Mouse (Mus musculus): ENCODE data around the gene Polr2j. TPM values are rescaled to one million over a fixed set of nuclear protein-coding genes. Genes with fewer than 3 reads are reported as not detected.
A peak's percentile ranks its signal among the peaks of the same experiment; 100 is the strongest.

The Polr2j gene
- polyA plus RNA-seq, 1 experiment from 2014 or later = 236 TPM

GRCm38 (mm10) chr5:136171363-136172341, 55.2 kb downstream of the Polr2j start:
- H3K27ac ChIP-seq = peak overlapping the region; percentile 87
- peak overlapping the region; percentile 77 for H3K9ac ChIP-seq
- WGBS = 43% methylated on average over 17 of the region's 17 CpGs
- H3K27me3 ChIP-seq = no peaks in the 10 kb centered on the region
- H3K4me3 ChIP-seq = peak overlapping the region; percentile 58
- peaks cover 30% of the 10 kb centered on the region for H3K4me1 ChIP-seq (replicated peaks)
- peaks cover 4% of the 10 kb centered on the region; the same call in 1 of the 2 replicates for H3K9me3 ChIP-seq
- no peak for ATAC-seq (ENCODE audit: low FRiP score)
- peaks cover 11% of the 10 kb centered on the region for H3K36me3 ChIP-seq
- peak overlapping the region; percentile 68 for H3K4me2 ChIP-seq

Small RNA genes lying within 50 kb of the gene (microRNA-seq; reads per million reads assigned to microRNA genes)
- gene Mir7035 = not detected

Other genes with a start within 250 kb of the Polr2j start
- gene Hspb1, start 228.7 kb upstream of the Polr2j start, polyA plus RNA-seq (2015; fragmentation: Nextera tagmentation; extraction: Ambion mirVana) = 8.9 and 10.3 TPM in 2 replicates
- 646 and 674 TPM in 2 replicates for gene Ywhag, start 182.0 kb upstream of the Polr2j start, polyA plus RNA-seq (2015; fragmentation: Nextera tagmentation; extraction: Ambion mirVana)
- 0.61 and 1.4 TPM in 2 replicates for gene Ssc4d, start 142.1 kb upstream of the Polr2j start, polyA plus RNA-seq (2015; fragmentation: Nextera tagmentation; extraction: Ambion mirVana)
- 0.17 TPM in 1 of 2 replicates, not detected in the other for gene Zp3, start 136.5 kb upstream of the Polr2j start, polyA plus RNA-seq (2015; fragmentation: Nextera tagmentation; extraction: Ambion mirVana)
- gene Dtx2, start 121.8 kb upstream of the Polr2j start, polyA plus RNA-seq (2015; fragmentation: Nextera tagmentation; extraction: Ambion mirVana) = 25.6 and 28.3 TPM in 2 replicates
- 0.04 and 0.09 TPM in 2 replicates for gene Upk3b, start 78.1 kb upstream of the Polr2j start, polyA plus RNA-seq (2015; fragmentation: Nextera tagmentation; extraction: Ambion mirVana)
- gene Upk3bl, start 62.1 kb upstream of the Polr2j start, polyA plus RNA-seq (2015; fragmentation: Nextera tagmentation; extraction: Ambion mirVana) = not detected in 2 replicates
- gene Rasa4, start 32.7 kb upstream of the Polr2j start, polyA plus RNA-seq (2015; fragmentation: Nextera tagmentation; extraction: Ambion mirVana) = 16.2 and 17.3 TPM in 2 replicates
- 27.7 and 28.2 TPM in 2 replicates for gene Lrwd1, start 19.4 kb downstream of the Polr2j start, polyA plus RNA-seq (2015; fragmentation: Nextera tagmentation; extraction: Ambion mirVana)
- gene Alkbh4, start 19.5 kb downstream of the Polr2j start, polyA plus RNA-seq (2015; fragmentation: Nextera tagmentation; extraction: Ambion mirVana) = 24.6 and 26.9 TPM in 2 replicates
- 33.5 and 34.0 TPM in 2 replicates for gene Orai2, start 54.1 kb downstream of the Polr2j start, polyA plus RNA-seq (2015; fragmentation: Nextera tagmentation; extraction: Ambion mirVana)
- gene Prkrip1, start 82.3 kb downstream of the Polr2j start, polyA plus RNA-seq (2015; fragmentation: Nextera tagmentation; extraction: Ambion mirVana) = 66.5 and 67.9 TPM in 2 replicates
- gene Sh2b2, start 129.9 kb downstream of the Polr2j start, polyA plus RNA-seq (2015; fragmentation: Nextera tagmentation; extraction: Ambion mirVana) = 22.2 and 25.5 TPM in 2 replicates

Data from hindbrain, embryonic 13.5 days (tissue).